Mouse (Mus musculus) cerebellum, adult 2 months (tissue): ENCODE data around the gene Hdac9.

Experiments
- CTCF ChIP-seq: fragments of 200-500 bp; IDR thresholded peaks from 2 replicates; pipeline ENCODE4 v1.5.1; 2011; ENCODE audit warnings: low read depth, mild to moderate bottlenecking, control low read depth, low read length, moderate library complexity, borderline replicate concordance; ENCODE audit not compliant: insufficient read depth
- POLR2A ChIP-seq: fragments of 200-500 bp; IDR thresholded peaks from 2 replicates; pipeline ENCODE4 v1.6.1; 2011; ENCODE audit warnings: low read length, control low read depth, borderline replicate concordance; ENCODE audit not compliant: insufficient read depth

- TF ChIP-seq CTCF (no peak), POLR2A (no peak)
These were observed 695.9 kb downstream of the Hdac9 start for GRCm38 (mm10) chr12:34221014-34221413.
